In genomic region chr6:51076861-51077768, GRCm38 (mm10) we compare ENCODE assay signal across 7 mouse cellular contexts.
DNase-seq lines count a peak whose midpoint lies in the region; ATAC-seq and TF ChIP-seq lines count a peak whose summit lies in the region.

No protein-coding gene starts in this region.

- no peak for DNase-seq in neural tube, embryonic 10.5 days (ENCODE audit: extremely low spot score, low spot score)
- DNase-seq in limb, embryonic 14.5 days (ENCODE audit: low spot score) = peak; percentile 81
- peak; percentile 53 for DNase-seq in retina, postnatal 1 day
- DNase-seq in gastrocnemius, adult 8-10 months (ENCODE audit: low spot score in 2 of 2) = no peak
- no peak for DNase-seq in cerebellum, adult 18-20 months

- peaks cover 26% of the 10 kb centered on the region for H3K4me1 ChIP-seq in neural tube, embryonic 12.5 days
- H3K4me1 ChIP-seq in embryonic facial prominence, embryonic 15.5 days = peaks cover 32% of the 10 kb centered on the region
- peaks cover 34% of the 10 kb centered on the region for H3K4me1 ChIP-seq in limb, embryonic 14.5 days (ENCODE audit: control insufficient read depth, insufficient read depth, low read length)

- no peak overlapping the region for H3K9ac ChIP-seq in neural tube, embryonic 12.5 days
- no peak overlapping the region for H3K9ac ChIP-seq in embryonic facial prominence, embryonic 15.5 days
- no peak overlapping the region for H3K9ac ChIP-seq in limb, embryonic 14.5 days (ENCODE audit: low read depth, low read length, severe bottlenecking)

- H3K27me3 ChIP-seq in neural tube, embryonic 12.5 days (replicated peaks) = no peaks in the 10 kb centered on the region
- H3K27me3 ChIP-seq in embryonic facial prominence, embryonic 15.5 days = no peaks in the 10 kb centered on the region
- no peaks in the 10 kb centered on the region for H3K27me3 ChIP-seq in limb, embryonic 14.5 days (ENCODE audit: control insufficient read depth, insufficient read depth, low read length)

- H3K4me3 ChIP-seq in neural tube, embryonic 12.5 days = no peak overlapping the region
- H3K4me3 ChIP-seq in embryonic facial prominence, embryonic 15.5 days (replicated peaks) = no peak overlapping the region
- no peak overlapping the region for H3K4me3 ChIP-seq in limb, embryonic 14.5 days (replicated peaks; ENCODE audit: low read length)

- no peak overlapping the region for H3K27ac ChIP-seq in neural tube, embryonic 12.5 days
- peak overlapping the region; percentile 83 for H3K27ac ChIP-seq in embryonic facial prominence, embryonic 15.5 days (replicated peaks)
- H3K27ac ChIP-seq in limb, embryonic 14.5 days (replicated peaks; ENCODE audit: low read depth, low read length) = peak overlapping the region; percentile 76

- H3K36me3 ChIP-seq in neural tube, embryonic 12.5 days = no peaks in the 10 kb centered on the region
- H3K36me3 ChIP-seq in embryonic facial prominence, embryonic 15.5 days = no peaks in the 10 kb centered on the region
- no peaks in the 10 kb centered on the region for H3K36me3 ChIP-seq in limb, embryonic 14.5 days (ENCODE audit: control insufficient read depth, insufficient read depth, low read length)

- H3K9me3 ChIP-seq in neural tube, embryonic 12.5 days = no peaks in the 10 kb centered on the region
- H3K9me3 ChIP-seq in embryonic facial prominence, embryonic 15.5 days (replicated peaks) = no peaks in the 10 kb centered on the region
- H3K9me3 ChIP-seq in limb, embryonic 14.5 days (ENCODE audit: control insufficient read depth, low read length) = no peaks in the 10 kb centered on the region

- H3K4me2 ChIP-seq in neural tube, embryonic 12.5 days (replicated peaks) = no peak overlapping the region
- H3K4me2 ChIP-seq in embryonic facial prominence, embryonic 15.5 days (replicated peaks) = no peak overlapping the region
- H3K4me2 ChIP-seq in limb, embryonic 14.5 days (replicated peaks; ENCODE audit: low read depth, low read length, severe bottlenecking) = no peak overlapping the region

- 56% methylated on average over 21 of the region's 21 CpGs for WGBS in neural tube, embryonic 12.5 days
- WGBS in embryonic facial prominence, embryonic 15.5 days = 38% methylated on average over 21 of the region's 21 CpGs
- WGBS in limb, embryonic 14.5 days = 61% methylated on average over 21 of the region's 21 CpGs

- ATAC-seq in neural tube, embryonic 12.5 days (ENCODE audit: low FRiP score, low read depth) = peak; percentile 37; the same call in 1 of the 2 replicates
- ATAC-seq in embryonic facial prominence, embryonic 15.5 days (ENCODE audit: insufficient number of reproducible peaks, low FRiP score, low TSS enrichment, low read depth) = peak; percentile 79
- ATAC-seq in limb, embryonic 14.5 days (ENCODE audit: low FRiP score, low read depth) = peak; percentile 74

- no peak for TF ChIP-seq POLR2A in limb, embryonic 14.5 days (IDR thresholded peaks at IDR 0.05; ENCODE audit: borderline replicate concordance, extremely low read depth, insufficient read depth, insufficient read length)

Comparison
In these comparisons a context has a peak if more than half of its experiments do, and no peak if none do; other contexts are left out.
1. DNase-seq: peak in limb, embryonic 14.5 days (single experiment) and retina, postnatal 1 day (single experiment); none in neural tube, embryonic 10.5 days (single experiment), gastrocnemius, adult 8-10 months (0 of 2) and cerebellum, adult 18-20 months (0 of 2).
2. Peak in every context shown above with its lines, with median percentiles within 50 percentile points of each other: ATAC-seq.